12 mouse cellular contexts compared by ENCODE assay signal in genomic region chr14:87619368-87620035, GRCm38 (mm10).
DNase-seq lines count a peak whose midpoint lies in the region; ATAC-seq and TF ChIP-seq lines count a peak whose summit lies in the region.
"Had no signal": no experiment of that assay in that cellular context is flagged by ENCODE, and none has a peak within 500 bp of the region (broad histone marks: within the 10 kb centered on the region; RNA-seq: fewer than 3 reads in every experiment).

No protein-coding gene starts in this region.

- no peaks in the 10 kb centered on the region for H3K36me3 ChIP-seq in forebrain, embryonic 13.5 days (ENCODE audit: poor library complexity, severe bottlenecking)
- no peaks in the 10 kb centered on the region for H3K36me3 ChIP-seq in midbrain, embryonic 14.5 days (ENCODE audit: control insufficient read depth, insufficient read depth, low read length)
- H3K36me3 ChIP-seq: liver, embryonic 15.5 days had no signal

- ATAC-seq in forebrain, embryonic 13.5 days, result peak; percentile 67; the same call in 1 of the 2 replicates
- ATAC-seq in midbrain, embryonic 14.5 days (ENCODE audit: low FRiP score, low TSS enrichment), result no peak
- ATAC-seq: activated CD4-positive, CD25-positive, alpha-beta regulatory T cell, adult 4 months had no signal

- H3K4me1 ChIP-seq in forebrain, embryonic 13.5 days, result 0 out of 2 replicates have a peak, but pooled peaks cover 3% of the 10 kb centered on the region
- no peaks in the 10 kb centered on the region for H3K4me1 ChIP-seq in midbrain, embryonic 14.5 days (ENCODE audit: control insufficient read depth, insufficient read depth, low read length)
- H3K4me1 ChIP-seq: liver, embryonic 15.5 days had no signal

- no peak overlapping the region for H3K4me3 ChIP-seq in forebrain, embryonic 13.5 days
- no peak overlapping the region for H3K4me3 ChIP-seq in midbrain, embryonic 14.5 days (replicated peaks; ENCODE audit: low read depth, low read length)
- no peak overlapping the region for H3K4me3 ChIP-seq in gastrocnemius, adult 2 months
- H3K4me3 ChIP-seq: liver, embryonic 15.5 days had no signal

- DNase-seq in layer of hippocampus, adult 9-11 months, result peak; percentile 4
- DNase-seq in layer of hippocampus, postnatal 25 days (ENCODE audit: extremely low spot score in 1 of 2, low spot score in 1 of 2), result no peak
- DNase-seq in embryo, embryonic 11 days, result peak; percentile 19
- DNase-seq in midbrain, embryonic 14.5 days, result peak; percentile 53
- no peak for DNase-seq in gastrocnemius, adult 2 months
- DNase-seq in thymus, postnatal 14 days, result no peak
- DNase-seq: gastrocnemius, postnatal 25 days; spleen, adult 18-20 months; thymus, adult 18-20 months had no signal

- no peak overlapping the region for H3K9ac ChIP-seq in forebrain, embryonic 13.5 days
- no peak overlapping the region for H3K9ac ChIP-seq in midbrain, embryonic 14.5 days (replicated peaks; ENCODE audit: low read length)
- H3K9ac ChIP-seq: liver, embryonic 15.5 days had no signal

- H3K27ac ChIP-seq in forebrain, embryonic 13.5 days, result no peak overlapping the region
- no peak overlapping the region for H3K27ac ChIP-seq in midbrain, embryonic 14.5 days (replicated peaks; ENCODE audit: low read depth, low read length)
- no peak overlapping the region for H3K27ac ChIP-seq in gastrocnemius, adult 2 months
- H3K27ac ChIP-seq: liver, embryonic 15.5 days had no signal

- no peak for TF ChIP-seq CTCF in gastrocnemius, adult 2 months (IDR thresholded peaks at IDR 0.05)

- H3K27me3 ChIP-seq in forebrain, embryonic 13.5 days, result no peaks in the 10 kb centered on the region
- H3K27me3 ChIP-seq in midbrain, embryonic 14.5 days (ENCODE audit: control insufficient read depth, insufficient read depth, low read length), result no peaks in the 10 kb centered on the region
- H3K27me3 ChIP-seq: liver, embryonic 15.5 days had no signal

- H3K9me3 ChIP-seq in forebrain, embryonic 13.5 days (replicated peaks), result no peaks in the 10 kb centered on the region
- H3K9me3 ChIP-seq in midbrain, embryonic 14.5 days (ENCODE audit: control insufficient read depth, low read length), result no peaks in the 10 kb centered on the region
- H3K9me3 ChIP-seq: liver, embryonic 15.5 days had no signal

- intact Hi-C loops in gastrocnemius, adult 2 months (cut with DNase I), result no loop called here

- no peak overlapping the region for H3K4me2 ChIP-seq in forebrain, embryonic 13.5 days
- no peak overlapping the region for H3K4me2 ChIP-seq in midbrain, embryonic 14.5 days (ENCODE audit: low read length)
- H3K4me2 ChIP-seq: liver, embryonic 15.5 days had no signal

- 47% methylated on average over 5 of the region's 5 CpGs for WGBS in forebrain, embryonic 13.5 days
- 72% methylated on average over 5 of the region's 5 CpGs for WGBS in midbrain, embryonic 14.5 days

Comparison
In these comparisons a context has a peak if more than half of its experiments do, and no peak if none do; other contexts are left out.
1. DNase-seq: peak in layer of hippocampus, adult 9-11 months (single experiment), embryo, embryonic 11 days (single experiment) and midbrain, embryonic 14.5 days (single experiment); none in layer of hippocampus, postnatal 25 days (0 of 2), gastrocnemius, adult 2 months (single experiment) and thymus, postnatal 14 days (single experiment).